Mouse (Mus musculus): ENCODE results near the gene Galk1.

DNA sequence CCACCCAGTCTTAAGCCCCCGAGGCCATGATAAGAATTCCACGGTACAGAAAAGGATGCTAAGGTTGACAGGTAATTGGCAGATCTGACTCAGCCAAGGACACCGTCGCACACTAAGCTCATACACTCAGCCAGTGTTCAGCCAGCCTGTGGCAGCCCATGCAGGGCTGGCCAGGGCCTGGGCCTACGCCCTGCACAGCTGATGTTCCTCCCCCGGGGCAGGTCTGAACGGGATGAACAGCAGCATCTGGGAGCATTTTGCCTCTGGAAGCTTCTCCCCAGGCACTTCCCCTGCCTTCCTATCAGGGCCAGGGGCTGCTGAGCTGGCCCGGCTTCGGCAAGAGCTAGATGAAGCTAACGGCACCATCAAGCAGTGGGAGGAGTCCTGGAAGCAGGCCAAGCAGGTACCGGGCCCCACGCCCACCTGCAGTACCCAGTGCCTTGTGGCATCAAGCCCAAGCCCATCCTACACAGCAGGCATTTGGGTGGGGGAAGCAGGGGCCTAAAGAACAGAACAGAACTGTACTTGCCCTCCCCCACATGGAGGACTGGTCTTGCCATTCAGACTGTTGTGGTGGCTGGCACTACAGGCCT, 45.6 kb upstream of the Galk1 start:
- TF ChIP-seq CTCF (IDR thresholded peaks at IDR 0.05; ENCODE audit: low read depth) (no peak), EP300 (IDR thresholded peaks at IDR 0.05; ENCODE audit: low read depth) (no peak)

Measured in liver, embryonic 14.5 days (tissue).